Mouse (Mus musculus) cortical plate, adult 2 months (tissue): ENCODE measurements around the gene Myom1. TPM values are rescaled to one million over a fixed set of nuclear protein-coding genes. Genes with fewer than 3 reads are reported as not detected.
A peak's percentile ranks its signal among the peaks of the same experiment; 100 is the strongest.
"Not testable (repeated sequence)": the region's sequence is repeated elsewhere in the genome, so short reads cannot be mapped to it uniquely, and the experiment has no call there.

Source experiments
- H3K27ac ChIP-seq: fragments of 200-500 bp; 2 replicates; pipeline ENCODE4 v1.5.1; 2012; ENCODE audit warnings: low read length, control low read depth, inconsistent platforms; ENCODE audit not compliant: insufficient read depth
- H3K4me1 ChIP-seq: fragments of 200-500 bp; 2 replicates; pipeline ENCODE4 v1.6.1; 2011; ENCODE audit warnings: low read length; ENCODE audit not compliant: control insufficient read depth, insufficient read depth
- H3K4me3 ChIP-seq: fragments of 200-500 bp; 2 replicates; pipeline ENCODE4 v1.5.1; 2011; ENCODE audit warnings: mild to moderate bottlenecking, low read length, control low read depth; ENCODE audit not compliant: insufficient read depth
- CTCF ChIP-seq: fragments of 200-500 bp; IDR thresholded peaks from 2 replicates; pipeline ENCODE4 v1.5.1; 2011; ENCODE audit warnings: mild to moderate bottlenecking, control low read depth, low read length; ENCODE audit not compliant: insufficient read depth; ENCODE audit errors: extremely low read depth
- POLR2A ChIP-seq: fragments of 200-500 bp; IDR thresholded peaks from 2 replicates; pipeline ENCODE4 v1.6.1; 2011; ENCODE audit warnings: mild to moderate bottlenecking, low read length, control low read depth; ENCODE audit not compliant: insufficient read depth; ENCODE audit errors: extremely low read depth
- polyA plus RNA-seq: library from polyadenylated mRNA; depleted of rRNA; stranded (reverse); fragments of >200 nt; gene quantifications from 2 replicates; pipeline ENCODE4 v1.2.3, GENCODE M21; 2012; rRNA removed

Myom1 gene
- polyA plus RNA-seq: 2.1 and 2.6 TPM in 2 replicates

DNA sequence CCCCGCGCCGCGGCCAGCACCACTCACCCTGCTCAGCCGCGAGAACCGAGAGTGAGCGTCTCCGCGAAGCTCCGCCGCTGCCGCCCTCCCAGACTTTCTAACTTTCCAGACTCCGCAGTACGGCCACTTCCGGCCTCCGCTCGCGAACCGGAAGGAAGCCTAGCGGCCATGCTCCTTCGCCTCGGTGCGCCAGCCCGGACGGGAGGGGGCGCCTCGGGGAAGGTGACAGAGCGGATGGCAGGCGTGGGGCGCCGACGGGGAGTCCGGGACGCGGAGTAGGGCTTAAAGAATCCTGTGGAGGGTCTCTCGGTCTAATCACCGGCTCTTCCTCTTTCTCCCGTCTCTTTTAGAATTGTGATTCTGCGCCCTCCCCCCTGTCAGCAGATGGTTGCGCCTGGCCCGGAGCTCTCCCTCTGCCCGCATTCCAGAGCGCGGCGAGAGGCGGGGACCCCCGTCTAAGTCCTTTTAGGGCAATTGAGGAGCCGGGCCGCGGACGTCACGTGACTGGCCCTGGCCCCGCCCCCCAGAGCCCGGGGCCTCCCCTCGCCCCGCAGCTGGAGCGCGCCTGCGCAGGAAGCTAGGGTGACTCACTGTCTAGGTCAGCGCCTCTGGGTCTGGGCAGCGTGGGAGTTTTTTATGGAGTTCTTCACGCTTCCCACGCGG lies at the start of gene Myom1:
Gene Myom1 (plus strand): TSS at position 553 of the 663 bp plus-strand sequence.
- TF ChIP-seq POLR2A (peak; percentile 59), CTCF (no peak)
- H3K4me3 ChIP-seq: peak within 1 kb of the TSS; percentile 55

DNA sequence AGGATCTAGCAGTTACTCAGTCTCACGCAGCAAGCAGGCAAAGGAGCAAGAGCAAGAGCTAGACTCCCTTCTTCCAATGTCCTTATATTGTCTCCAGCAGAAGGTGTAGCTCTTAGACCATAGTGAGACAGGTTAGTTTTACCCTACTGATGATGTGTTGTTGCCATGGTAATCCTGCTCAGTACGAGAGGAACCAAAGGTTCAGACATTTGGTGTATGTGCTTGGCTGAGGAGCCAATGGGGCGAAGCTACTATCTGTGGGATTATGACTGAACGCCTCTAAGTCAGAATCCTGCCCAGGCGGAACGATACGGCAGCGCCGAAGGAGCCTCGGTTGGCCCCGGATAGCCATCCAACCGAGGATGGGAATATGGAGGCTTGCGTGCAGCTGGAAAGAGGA lies 38.9 kb upstream of the Myom1 start:
- H3K4me1 ChIP-seq, H3K4me3 ChIP-seq, H3K27ac ChIP-seq: not testable (repeated sequence)

More for the DNA sequence above, at the start of gene Myom1:
- Histone ChIP-seq H3K4me1 (no peaks in the 10 kb centered on the region), H3K27ac (peak within 1 kb of the TSS; percentile 100)

DNA sequence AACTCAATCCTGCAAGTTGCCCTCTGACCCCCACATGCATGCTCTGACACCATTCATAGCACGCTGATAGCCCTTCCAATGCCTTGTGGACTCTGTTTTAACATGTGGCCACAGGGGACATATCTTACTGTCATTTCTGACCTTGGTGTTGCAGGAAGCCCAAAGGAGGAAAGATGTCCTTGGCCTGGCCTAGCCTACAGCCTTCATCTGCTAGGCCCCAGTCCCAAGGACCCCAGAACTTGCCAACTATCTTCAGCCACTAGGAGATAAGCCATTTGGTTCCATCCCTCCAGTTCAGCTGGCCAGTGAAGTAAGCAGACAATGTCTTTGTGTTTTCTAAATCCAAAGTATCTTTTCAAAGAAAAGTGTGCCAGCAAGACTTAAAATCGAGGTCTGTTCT lies 37.2 kb upstream of the Myom1 start:
- Histone ChIP-seq H3K27ac (no peak overlapping the region), H3K4me3 (no peak overlapping the region), H3K4me1 (no peaks in the 10 kb centered on the region)
- TF ChIP-seq POLR2A: no peak
- TF ChIP-seq CTCF: no peak

DNA sequence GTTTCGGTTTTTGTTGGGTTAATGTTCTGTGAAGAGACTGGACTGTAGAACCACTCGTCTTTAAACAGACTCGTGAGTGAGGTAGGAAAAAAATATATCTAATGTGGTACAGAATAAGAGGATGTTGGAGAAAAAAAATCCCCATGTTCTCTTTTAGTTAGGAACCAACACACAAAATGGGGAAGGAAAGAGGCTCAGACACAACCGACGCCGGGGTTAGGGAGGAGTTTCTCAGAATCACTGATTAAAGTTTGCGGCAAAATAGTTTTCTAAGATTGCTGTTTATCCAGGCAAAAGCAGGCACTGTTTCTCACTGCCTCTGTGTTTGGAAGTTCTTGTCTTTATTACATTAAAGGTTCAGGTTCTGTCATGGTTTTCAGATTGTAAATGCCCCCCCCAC lies 36.3 kb upstream of the Myom1 start:
- TF ChIP-seq CTCF: no peak
- TF ChIP-seq POLR2A: no peak
- no peak overlapping the region for H3K27ac ChIP-seq
- no peaks in the 10 kb centered on the region for H3K4me1 ChIP-seq

DNA sequence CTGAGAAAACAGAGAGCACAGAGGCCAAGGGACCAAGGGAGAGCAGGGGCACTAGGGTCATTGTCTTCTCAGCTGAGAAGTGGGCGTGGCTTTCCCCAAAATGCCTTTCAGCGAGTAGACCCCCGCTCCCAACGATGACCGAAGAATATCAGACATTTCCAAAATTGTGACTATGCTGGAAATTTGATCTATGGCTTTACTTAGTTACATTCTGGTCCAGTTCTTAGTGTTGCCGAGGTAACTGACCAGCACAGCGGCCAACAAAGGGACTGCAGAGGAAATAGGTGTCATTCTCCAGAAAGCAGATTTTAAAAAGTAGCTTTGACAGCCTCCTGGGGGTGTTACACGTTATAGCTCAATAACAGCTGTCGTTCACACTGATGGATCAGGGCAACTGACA lies 35.2 kb upstream of the Myom1 start:
- no peak for TF ChIP-seq CTCF
- no peak for TF ChIP-seq POLR2A
- H3K4me3 ChIP-seq: no peak overlapping the region
- no peak overlapping the region for H3K27ac ChIP-seq
- H3K4me1 ChIP-seq: no peaks in the 10 kb centered on the region

More for the DNA sequence above, 36.3 kb upstream of the Myom1 start:
- H3K4me3 ChIP-seq: no peak overlapping the region

DNA sequence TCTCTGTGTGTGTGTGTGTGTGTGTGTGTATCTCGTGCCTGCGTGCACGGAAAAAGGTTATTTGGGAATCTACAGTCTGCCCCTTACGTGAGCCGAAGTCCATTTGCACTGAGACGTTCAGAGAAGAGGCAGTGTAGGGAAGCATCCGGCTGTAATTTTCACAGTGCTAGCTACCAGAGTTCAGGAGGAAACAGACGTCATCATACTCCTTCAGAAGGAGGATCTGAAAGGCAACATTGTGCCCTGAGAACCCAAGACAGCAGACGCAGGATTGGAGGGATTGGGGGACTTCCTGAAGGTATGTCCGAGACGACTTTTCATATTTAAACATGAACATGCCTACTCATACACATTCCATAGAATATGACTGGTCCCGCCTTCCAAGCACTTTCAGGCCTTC lies 34.8 kb upstream of the Myom1 start:
- Histone ChIP-seq H3K27ac (no peak overlapping the region), H3K4me1 (no peaks in the 10 kb centered on the region), H3K4me3 (no peak overlapping the region)
- TF ChIP-seq CTCF (no peak), POLR2A (no peak)

DNA sequence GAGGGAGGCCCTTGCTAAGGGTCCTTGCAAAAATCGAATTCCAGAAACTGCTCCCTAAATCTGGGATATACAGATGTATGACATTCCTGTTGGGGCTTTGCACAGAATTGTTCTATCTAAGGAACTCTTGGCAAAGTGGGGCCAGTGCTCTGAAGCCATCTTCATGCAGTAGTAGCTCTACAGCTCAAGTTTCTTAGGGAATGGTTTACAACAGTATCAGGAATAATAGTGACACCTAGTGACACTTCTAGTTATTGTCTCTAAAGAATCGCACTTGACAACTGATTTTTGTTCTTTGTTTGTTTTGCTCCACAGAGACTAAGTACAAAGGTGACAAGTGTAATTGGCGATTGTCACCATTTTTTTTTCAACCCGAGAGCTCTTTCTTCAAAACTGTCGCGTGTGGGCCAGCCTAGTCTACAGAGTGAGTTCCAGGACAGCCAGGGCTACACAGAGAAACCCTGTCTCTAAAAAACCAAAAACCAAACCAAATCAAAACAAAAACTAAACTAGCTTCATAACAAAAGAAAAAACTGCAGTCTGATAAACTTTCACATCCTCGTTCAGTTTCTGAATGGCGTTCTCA lies 33.7 kb upstream of the Myom1 start:
- no peaks in the 10 kb centered on the region for H3K4me1 ChIP-seq
- no peak overlapping the region for H3K27ac ChIP-seq
- no peak overlapping the region for H3K4me3 ChIP-seq
- TF ChIP-seq CTCF (peak; percentile 19; the same call in 1 of the 2 replicates), POLR2A (no peak)

DNA sequence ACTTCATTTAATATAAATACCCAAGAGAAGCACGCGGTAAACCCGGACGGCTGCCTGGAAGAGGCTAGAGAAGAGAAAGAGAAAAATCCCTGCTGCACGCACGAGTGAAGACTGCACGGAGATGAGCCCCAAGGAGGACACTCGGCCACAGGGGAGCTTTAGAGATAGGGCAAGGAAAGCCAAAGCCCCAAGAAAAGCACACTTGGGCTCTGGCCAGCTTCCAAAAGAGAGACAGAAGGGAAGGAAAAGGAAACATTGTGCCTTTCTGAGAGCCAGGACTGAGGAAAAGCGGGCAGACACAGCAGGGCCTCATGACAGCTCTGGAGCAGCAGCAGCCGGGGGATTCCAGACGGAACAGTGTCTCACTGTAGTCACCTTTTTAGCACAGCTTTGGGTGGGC lies 31.2 kb upstream of the Myom1 start:
- TF ChIP-seq POLR2A (no peak), CTCF (no peak)

DNA sequence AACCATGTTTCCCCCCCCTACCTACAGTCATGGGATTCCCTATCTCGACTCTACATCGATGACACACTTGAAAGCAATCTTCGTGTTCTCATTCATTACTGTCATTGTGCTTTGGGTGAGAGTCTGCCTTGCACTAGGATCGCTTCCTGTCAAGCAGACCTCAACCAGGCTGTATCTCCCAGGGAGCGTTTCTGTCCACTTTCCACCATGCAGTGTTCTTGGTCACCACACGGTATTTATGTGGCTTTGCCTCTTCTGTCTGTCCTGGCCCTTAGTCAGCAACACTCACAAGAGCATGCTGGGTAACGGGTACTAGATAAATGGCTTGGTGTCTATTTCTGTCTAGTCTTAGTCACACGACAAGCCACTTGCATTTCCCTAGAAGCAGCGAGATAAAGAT lies 29.0 kb upstream of the Myom1 start:
- Histone ChIP-seq H3K4me3 (no peak overlapping the region), H3K4me1 (no peaks in the 10 kb centered on the region), H3K27ac (no peak overlapping the region)
- TF ChIP-seq CTCF (no peak), POLR2A (no peak)

More for the DNA sequence above, 31.2 kb upstream of the Myom1 start:
- no peaks in the 10 kb centered on the region for H3K4me1 ChIP-seq
- no peak overlapping the region for H3K27ac ChIP-seq
- H3K4me3 ChIP-seq: no peak overlapping the region

DNA sequence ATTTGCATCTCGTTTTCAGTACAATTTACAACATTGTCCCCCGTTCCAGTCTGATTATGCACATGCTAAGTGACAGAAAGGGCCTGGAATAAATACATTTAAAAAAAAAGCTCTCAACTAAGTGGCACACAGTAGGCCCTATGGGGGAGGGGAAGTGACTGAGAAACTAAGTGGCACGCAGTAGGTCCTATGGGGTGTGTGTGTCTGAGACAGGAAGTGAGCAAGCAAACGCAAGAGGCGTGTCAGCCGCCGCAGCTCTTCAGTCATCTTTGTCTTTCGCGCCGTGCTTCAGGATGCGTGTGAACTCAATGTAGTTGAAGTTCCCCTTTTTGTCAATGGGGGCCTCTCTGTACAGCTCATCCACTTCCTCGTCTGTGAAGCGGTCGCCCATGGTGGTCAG lies 28.4 kb upstream of the Myom1 start:
- H3K27ac ChIP-seq, H3K4me3 ChIP-seq, H3K4me1 ChIP-seq: not testable (repeated sequence)
